Mouse (Mus musculus) right cerebral cortex, postnatal 25 days (tissue): Measurements from ENCODE around the gene Cubn.
A peak's percentile ranks its signal among the peaks of the same experiment; 100 is the strongest.

Experiments
- DNase-seq: peaks from one replicate; pipeline ENCODE4 v3.0.0; 2022

Cubn gene

GRCm38 (mm10) chr2:13491734-13492133 lies at the start of gene Cubn:
Cubn (minus strand) TSS chr2:13491813.
- no peak for DNase-seq

- no peak for DNase-seq
Observed at GRCm38 (mm10) chr2:13539860-13540259, 48.2 kb upstream of the Cubn start.

GRCm38 (mm10) chr2:13538704-13539377 lies 47.2 kb upstream of the Cubn start:
- DNase-seq, result no peak

- DNase-seq, result no peak
Observed at GRCm38 (mm10) chr2:13538258-13538657, 46.6 kb upstream of the Cubn start.

- no peak for DNase-seq
Observed at GRCm38 (mm10) chr2:13537733-13538132, 46.1 kb upstream of the Cubn start.

- no peak for DNase-seq
Observed at GRCm38 (mm10) chr2:13536747-13537146, 45.1 kb upstream of the Cubn start.

GRCm38 (mm10) chr2:13530639-13531038 lies 39.0 kb upstream of the Cubn start:
- no peak for DNase-seq

- DNase-seq, result no peak
Observed at GRCm38 (mm10) chr2:13529253-13529933, 37.8 kb upstream of the Cubn start.

- DNase-seq, result no peak
Observed at GRCm38 (mm10) chr2:13527531-13527930, 35.9 kb upstream of the Cubn start.

GRCm38 (mm10) chr2:13527125-13527524 lies 35.5 kb upstream of the Cubn start:
- no peak for DNase-seq

GRCm38 (mm10) chr2:13526205-13526604 lies 34.6 kb upstream of the Cubn start:
- no peak for DNase-seq

- peak; percentile 57 for DNase-seq
Observed at GRCm38 (mm10) chr2:13523540-13524456, 32.2 kb upstream of the Cubn start.

GRCm38 (mm10) chr2:13522106-13522505 lies 30.5 kb upstream of the Cubn start:
- no peak for DNase-seq

- no peak for DNase-seq
Observed at GRCm38 (mm10) chr2:13514949-13515348, 23.3 kb upstream of the Cubn start.

GRCm38 (mm10) chr2:13502717-13503116 lies 11.1 kb upstream of the Cubn start:
- no peak for DNase-seq

GRCm38 (mm10) chr2:13501553-13501952 lies 9.9 kb upstream of the Cubn start:
- no peak for DNase-seq

- no peak for DNase-seq
Observed at GRCm38 (mm10) chr2:13500298-13500999, 8.8 kb upstream of the Cubn start.

- no peak for DNase-seq
Observed at GRCm38 (mm10) chr2:13499196-13499595, 7.6 kb upstream of the Cubn start.

- DNase-seq, result no peak
Observed at GRCm38 (mm10) chr2:13496087-13496486, 4.5 kb upstream of the Cubn start.

GRCm38 (mm10) chr2:13492927-13493326 lies 1.3 kb upstream of the Cubn start:
- DNase-seq, result no peak

GRCm38 (mm10) chr2:13490480-13490879 lies 1.1 kb downstream of the Cubn start:
- no peak for DNase-seq

- no peak for DNase-seq
Observed at GRCm38 (mm10) chr2:13486470-13486869, 5.1 kb downstream of the Cubn start.

- no peak for DNase-seq
Observed at GRCm38 (mm10) chr2:13484566-13484965, 7.0 kb downstream of the Cubn start.
